Mouse (Mus musculus): ENCODE results near the gene Pmvk. TPM values are rescaled to one million over a fixed set of nuclear protein-coding genes. Genes with fewer than 3 reads are reported as not detected.
A peak's percentile ranks its signal among the peaks of the same experiment; 100 is the strongest.

Pmvk gene
- total and polyA plus RNA-seq, 2 experiments from 2014 or later: 80.1 to 96.8 TPM

DNA sequence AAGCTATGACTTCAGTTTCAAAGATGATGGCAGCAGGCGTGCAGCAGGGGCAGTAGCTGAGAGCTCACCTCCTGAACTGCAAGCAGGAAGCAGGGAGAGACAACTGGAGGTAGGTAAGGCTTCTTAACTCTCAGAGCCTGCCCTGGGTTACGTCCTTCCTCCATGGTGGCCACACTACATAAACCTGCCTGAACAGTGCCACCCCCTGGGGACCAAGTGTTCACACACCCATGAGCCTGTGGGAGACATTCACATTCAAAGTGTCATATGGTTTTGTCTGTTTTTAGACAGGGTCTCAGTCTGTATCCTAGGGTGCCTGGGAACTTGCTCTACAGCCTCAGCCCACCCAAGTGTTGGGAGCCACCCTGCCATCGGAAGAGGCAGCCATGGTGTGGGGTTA lies 36.4 kb downstream of the Pmvk start:
- Histone ChIP-seq H3K4me1 (ENCODE audit: insufficient read depth) (no peaks in the 10 kb centered on the region), H3K9me3 (ENCODE audit: low read length) (no peaks in the 10 kb centered on the region), H3K4me2 (ENCODE audit: low read depth) (no peak overlapping the region), H3K27me3 (ENCODE audit: insufficient read depth, low read length) (no peaks in the 10 kb centered on the region), H3K9ac (no peak overlapping the region), H3K4me3 (ENCODE audit: low read depth, low read length) (no peak overlapping the region), H3K27ac (ENCODE audit: low read depth, low read length) (no peak overlapping the region), H3K36me3 (ENCODE audit: insufficient read depth) (no peaks in the 10 kb centered on the region)
- no peak for ATAC-seq
- 82% methylated on average over 3 of the region's 3 CpGs for WGBS
- no peak for TF ChIP-seq CTCF (IDR thresholded peaks at IDR 0.05; ENCODE audit: low read depth)
- DNase-seq: no peak

- H3K36me3 ChIP-seq (ENCODE audit: insufficient read depth): no peaks in the 10 kb centered on the region
- H3K27ac ChIP-seq (ENCODE audit: low read depth, low read length): no peak overlapping the region
- H3K9me3 ChIP-seq (ENCODE audit: low read length): no peaks in the 10 kb centered on the region
- no peak overlapping the region for H3K9ac ChIP-seq
- no peak overlapping the region for H3K4me3 ChIP-seq (ENCODE audit: low read depth, low read length)
- WGBS: 90% methylated on average over 5 of the region's 5 CpGs
- H3K4me1 ChIP-seq (ENCODE audit: insufficient read depth): no peaks in the 10 kb centered on the region
- DNase-seq (no peak), ATAC-seq (no peak)
- H3K4me2 ChIP-seq (ENCODE audit: low read depth): no peak overlapping the region
- TF ChIP-seq CTCF (IDR thresholded peaks at IDR 0.05; ENCODE audit: low read depth): no peak
- H3K27me3 ChIP-seq (ENCODE audit: insufficient read depth, low read length): no peaks in the 10 kb centered on the region
These were observed 37.2 kb downstream of the Pmvk start for GRCm38 (mm10) chr3:89491559-89491958.

GRCm38 (mm10) chr3:89492701-89493151 lies 38.4 kb downstream of the Pmvk start:
- Histone ChIP-seq H3K4me1 (ENCODE audit: insufficient read depth) (no peaks in the 10 kb centered on the region), H3K27ac (ENCODE audit: low read depth, low read length) (no peak overlapping the region), H3K27me3 (ENCODE audit: insufficient read depth, low read length) (no peaks in the 10 kb centered on the region), H3K9ac (no peak overlapping the region), H3K4me3 (ENCODE audit: low read depth, low read length) (no peak overlapping the region), H3K9me3 (ENCODE audit: low read length) (no peaks in the 10 kb centered on the region), H3K36me3 (ENCODE audit: insufficient read depth) (no peaks in the 10 kb centered on the region), H3K4me2 (ENCODE audit: low read depth) (no peak overlapping the region)
- 57% methylated on average over 8 of the region's 8 CpGs for WGBS
- DNase-seq (no peak), ATAC-seq (no peak)
- no peak for TF ChIP-seq CTCF (IDR thresholded peaks at IDR 0.05; ENCODE audit: low read depth)

DNA sequence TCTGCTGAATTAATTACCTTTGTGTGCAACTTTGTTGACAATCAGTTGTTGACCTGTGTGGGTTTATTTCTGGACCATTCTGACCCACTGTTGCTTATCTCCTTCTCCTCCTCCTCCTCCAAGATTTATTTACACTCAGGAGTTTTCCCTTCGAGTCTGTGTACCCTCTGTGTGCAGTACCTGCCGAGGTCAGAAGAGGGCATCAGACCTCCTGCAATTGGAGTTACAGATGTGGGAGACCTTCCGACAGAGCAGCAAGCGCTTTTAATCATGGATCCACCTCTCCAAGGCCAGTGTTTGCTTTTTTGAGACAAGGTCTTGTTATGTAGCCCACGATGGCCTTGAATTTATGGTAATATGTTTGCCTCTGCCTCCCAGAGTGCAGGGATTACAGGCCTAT lies 40.3 kb downstream of the Pmvk start:
- Histone ChIP-seq H3K9me3 (ENCODE audit: low read length) (no peaks in the 10 kb centered on the region), H3K27me3 (ENCODE audit: insufficient read depth, low read length) (no peaks in the 10 kb centered on the region), H3K36me3 (ENCODE audit: insufficient read depth) (no peaks in the 10 kb centered on the region), H3K27ac (ENCODE audit: low read depth, low read length) (no peak overlapping the region), H3K4me2 (ENCODE audit: low read depth) (no peak overlapping the region), H3K4me1 (ENCODE audit: insufficient read depth) (no peaks in the 10 kb centered on the region), H3K9ac (no peak overlapping the region), H3K4me3 (ENCODE audit: low read depth, low read length) (no peak overlapping the region)
- DNase-seq: no peak
- 92% methylated on average over 5 of the region's 5 CpGs for WGBS
- ATAC-seq: no peak
- peak; percentile 35 for TF ChIP-seq CTCF (IDR thresholded peaks at IDR 0.05; ENCODE audit: low read depth)

GRCm38 (mm10) chr3:89496366-89496765 lies 42.0 kb downstream of the Pmvk start:
- WGBS: 64% methylated on average over 3 of the region's 3 CpGs
- H3K27ac ChIP-seq (ENCODE audit: low read depth, low read length): no peak overlapping the region
- no peak overlapping the region for H3K9ac ChIP-seq
- no peaks in the 10 kb centered on the region for H3K4me1 ChIP-seq (ENCODE audit: insufficient read depth)
- H3K36me3 ChIP-seq (ENCODE audit: insufficient read depth): no peaks in the 10 kb centered on the region
- H3K4me3 ChIP-seq (ENCODE audit: low read depth, low read length): no peak overlapping the region
- no peak for ATAC-seq
- no peak for DNase-seq
- H3K4me2 ChIP-seq (ENCODE audit: low read depth): no peak overlapping the region
- no peaks in the 10 kb centered on the region for H3K9me3 ChIP-seq (ENCODE audit: low read length)
- TF ChIP-seq CTCF (IDR thresholded peaks at IDR 0.05; ENCODE audit: low read depth): no peak
- no peaks in the 10 kb centered on the region for H3K27me3 ChIP-seq (ENCODE audit: insufficient read depth, low read length)

DNA sequence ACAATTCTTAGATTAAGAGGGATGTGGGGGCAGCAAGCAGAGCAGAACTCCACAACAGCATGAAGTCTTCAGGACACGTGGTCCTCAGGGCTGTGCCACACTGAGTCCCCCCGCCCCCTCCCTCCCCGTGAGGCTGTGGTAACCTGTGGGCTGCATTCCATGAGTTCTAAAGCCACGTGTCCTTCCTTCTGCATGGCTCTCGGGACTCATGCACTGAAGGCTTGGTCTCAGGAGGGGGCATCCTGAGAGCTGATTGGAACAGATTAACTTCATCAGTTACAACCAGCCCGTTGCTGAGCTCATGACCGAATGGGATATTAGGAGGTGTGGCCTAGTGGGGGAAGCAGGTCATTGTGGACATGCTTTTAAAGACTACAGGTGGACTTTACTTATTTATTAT lies 45.4 kb downstream of the Pmvk start:
- Histone ChIP-seq H3K27ac (ENCODE audit: low read depth, low read length) (no peak overlapping the region), H3K36me3 (ENCODE audit: insufficient read depth) (no peaks in the 10 kb centered on the region), H3K4me1 (ENCODE audit: insufficient read depth) (no peaks in the 10 kb centered on the region), H3K9me3 (ENCODE audit: low read length) (no peaks in the 10 kb centered on the region), H3K4me2 (ENCODE audit: low read depth) (no peak overlapping the region), H3K27me3 (ENCODE audit: insufficient read depth, low read length) (no peaks in the 10 kb centered on the region), H3K4me3 (ENCODE audit: low read depth, low read length) (no peak overlapping the region), H3K9ac (no peak overlapping the region)
- ATAC-seq (no peak), DNase-seq (no peak)
- 43% methylated on average over 7 of the region's 7 CpGs for WGBS
- no peak for TF ChIP-seq CTCF (IDR thresholded peaks at IDR 0.05; ENCODE audit: low read depth)

GRCm38 (mm10) chr3:89501486-89501885 lies 47.1 kb downstream of the Pmvk start:
- Histone ChIP-seq H3K36me3 (ENCODE audit: insufficient read depth) (no peaks in the 10 kb centered on the region), H3K4me1 (ENCODE audit: insufficient read depth) (no peaks in the 10 kb centered on the region), H3K4me2 (ENCODE audit: low read depth) (no peak overlapping the region), H3K9me3 (ENCODE audit: low read length) (no peaks in the 10 kb centered on the region), H3K27ac (ENCODE audit: low read depth, low read length) (no peak overlapping the region), H3K4me3 (ENCODE audit: low read depth, low read length) (no peak overlapping the region), H3K9ac (no peak overlapping the region), H3K27me3 (ENCODE audit: insufficient read depth, low read length) (no peaks in the 10 kb centered on the region)
- DNase-seq: no peak
- no peak for ATAC-seq
- peak; percentile 43; the same call in 1 of the 2 replicates for TF ChIP-seq CTCF (IDR thresholded peaks at IDR 0.05; ENCODE audit: low read depth)

DNA sequence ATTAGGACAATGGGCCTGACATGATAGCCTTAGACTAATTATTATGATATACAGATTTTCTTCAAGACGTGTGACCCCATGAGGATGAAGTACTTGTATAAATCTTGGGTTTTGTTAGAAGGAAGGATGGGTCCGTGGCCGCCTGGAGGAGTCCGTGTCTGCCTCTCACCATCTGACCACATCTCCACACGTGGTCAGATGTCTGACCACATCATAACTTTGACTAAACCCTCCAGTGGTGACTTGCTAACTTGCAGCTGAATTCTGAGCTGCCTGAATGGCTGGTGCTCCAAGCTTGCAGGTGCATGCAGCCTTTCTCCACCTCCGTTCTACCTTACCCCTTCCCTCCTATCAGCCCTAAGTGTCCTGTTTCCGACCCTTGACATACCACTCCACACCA lies 48.2 kb downstream of the Pmvk start:
- Histone ChIP-seq H3K4me2 (ENCODE audit: low read depth) (no peak overlapping the region), H3K27ac (ENCODE audit: low read depth, low read length) (no peak overlapping the region), H3K4me1 (ENCODE audit: insufficient read depth) (no peaks in the 10 kb centered on the region), H3K9ac (no peak overlapping the region), H3K4me3 (ENCODE audit: low read depth, low read length) (no peak overlapping the region), H3K27me3 (ENCODE audit: insufficient read depth, low read length) (no peaks in the 10 kb centered on the region), H3K9me3 (ENCODE audit: low read length) (no peaks in the 10 kb centered on the region), H3K36me3 (ENCODE audit: insufficient read depth) (no peaks in the 10 kb centered on the region)
- TF ChIP-seq CTCF (IDR thresholded peaks at IDR 0.05; ENCODE audit: low read depth): no peak
- DNase-seq (no peak), ATAC-seq (no peak)
- WGBS: 87% methylated on average over 7 of the region's 7 CpGs

Measured in forebrain, postnatal 0 days (tissue).